Comparison of ENCODE assay signal across 12 mouse cellular contexts in the genomic region with DNA sequence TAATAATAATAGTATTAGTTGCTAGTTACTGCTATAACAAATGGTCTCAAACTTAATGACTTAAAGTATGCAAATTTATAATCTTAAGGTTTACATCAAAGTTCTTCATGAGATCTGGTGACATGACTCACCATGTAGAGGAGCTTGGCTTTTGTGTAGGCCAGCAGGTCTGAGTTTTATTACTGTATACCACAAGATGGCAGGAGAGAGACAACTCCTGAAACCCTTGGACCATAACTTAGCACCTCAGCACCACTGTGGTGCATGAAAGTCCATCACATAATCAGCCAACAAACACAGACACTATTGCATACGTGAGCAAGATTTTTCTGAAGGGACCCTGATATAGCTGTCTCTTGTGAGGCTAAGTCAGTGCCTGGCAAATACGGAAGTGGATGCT.
DNase-seq lines count a peak whose midpoint lies in the region; ATAC-seq and TF ChIP-seq lines count a peak whose summit lies in the region.
"Had no signal": no experiment of that assay in that cellular context is flagged by ENCODE, and none has a peak within 500 bp of the region (broad histone marks: within the 10 kb centered on the region; RNA-seq: fewer than 3 reads in every experiment).

No protein-coding gene starts in this region.

- H3K9ac ChIP-seq in embryonic facial prominence, embryonic 11.5 days (replicated peaks; ENCODE audit: low read length), result no peak overlapping the region
- no peak overlapping the region for H3K9ac ChIP-seq in kidney, postnatal 0 days (ENCODE audit: low read depth, low read length)
- H3K9ac ChIP-seq: embryonic facial prominence, embryonic 13.5 days had no signal

- no peak overlapping the region for H3K27ac ChIP-seq in embryonic facial prominence, embryonic 11.5 days (replicated peaks; ENCODE audit: low read depth, low read length)
- H3K27ac ChIP-seq in embryonic facial prominence, embryonic 10.5 days (replicated peaks), result no peak overlapping the region
- no peak overlapping the region for H3K27ac ChIP-seq in kidney, postnatal 0 days
- no peak overlapping the region for H3K27ac ChIP-seq in cortical plate, adult 2 months (ENCODE audit: insufficient read depth, low read length)
- H3K27ac ChIP-seq: embryonic facial prominence, embryonic 13.5 days had no signal

- TF ChIP-seq CTCF in kidney, postnatal 0 days (IDR thresholded peaks at IDR 0.05; ENCODE audit: low read depth), result peak; percentile 64
- TF ChIP-seq CTCF in cortical plate, adult 2 months (IDR thresholded peaks at IDR 0.05; ENCODE audit: extremely low read depth, insufficient read depth, low read length), result peak; percentile 47

- TF ChIP-seq POLR2A in cortical plate, adult 2 months (IDR thresholded peaks at IDR 0.05; ENCODE audit: extremely low read depth, insufficient read depth, low read length), result no peak

- H3K4me2 ChIP-seq in embryonic facial prominence, embryonic 11.5 days (ENCODE audit: low read depth, low read length), result no peak overlapping the region
- H3K4me2 ChIP-seq in kidney, postnatal 0 days (ENCODE audit: low read length), result no peak overlapping the region
- H3K4me2 ChIP-seq: embryonic facial prominence, embryonic 13.5 days had no signal

- no peak for ATAC-seq in embryonic facial prominence, embryonic 11.5 days (replicated peaks; ENCODE audit: insufficient number of reproducible peaks, low FRiP score, low TSS enrichment, low read depth)
- peak; percentile 65; the same call in 1 of the 2 replicates for ATAC-seq in kidney, postnatal 0 days (replicated peaks; ENCODE audit: low FRiP score, low read depth)
- no peak for ATAC-seq in inflammation-experienced regulatory T-cells, adult 6 months
- ATAC-seq: activated CD4-positive, CD25-positive, alpha-beta regulatory T cell, adult 4 months had no signal

- WGBS in embryonic facial prominence, embryonic 11.5 days, result 84% methylated on average over 2 of the region's 2 CpGs
- whole genome bisulfite sequencing in embryonic facial prominence, embryonic 10.5 days, result 89% methylated on average over 2 of the region's 2 CpGs
- WGBS in kidney, postnatal 0 days, result 90% methylated on average over 2 of the region's 2 CpGs

- peak; percentile 9 for DNase-seq in embryonic facial prominence, embryonic 11.5 days (ENCODE audit: low spot score)
- DNase-seq in embryonic facial prominence, embryonic 10.5 days (ENCODE audit: low spot score), result no peak
- DNase-seq in kidney, postnatal 0 days (ENCODE audit: low spot score), result peak; percentile 55
- DNase-seq in kidney, adult 8-10 months, result no peak
- peak; percentile 35 for DNase-seq in 416B (ENCODE audit: low read depth)
- no peak for DNase-seq in layer of hippocampus, adult 11-12 months (ENCODE audit: low spot score)
- DNase-seq: kidney, adult 11 months; lung, adult 2 months had no signal

- no peaks in the 10 kb centered on the region for H3K9me3 ChIP-seq in embryonic facial prominence, embryonic 11.5 days (replicated peaks; ENCODE audit: control insufficient read depth, low read length)
- no peaks in the 10 kb centered on the region for H3K9me3 ChIP-seq in embryonic facial prominence, embryonic 10.5 days
- H3K9me3 ChIP-seq in kidney, postnatal 0 days (replicated peaks; ENCODE audit: low read length), result no peaks in the 10 kb centered on the region
- H3K9me3 ChIP-seq: embryonic facial prominence, embryonic 13.5 days had no signal

- no peaks in the 10 kb centered on the region for H3K27me3 ChIP-seq in embryonic facial prominence, embryonic 11.5 days (ENCODE audit: control insufficient read depth, insufficient read depth, low read length)
- no peaks in the 10 kb centered on the region for H3K27me3 ChIP-seq in embryonic facial prominence, embryonic 10.5 days (replicated peaks; ENCODE audit: low read depth, poor library complexity, severe bottlenecking)
- H3K27me3 ChIP-seq in kidney, postnatal 0 days (ENCODE audit: insufficient read depth, low read length), result no peaks in the 10 kb centered on the region
- H3K27me3 ChIP-seq: embryonic facial prominence, embryonic 13.5 days had no signal

- H3K4me3 ChIP-seq in embryonic facial prominence, embryonic 11.5 days (ENCODE audit: low read depth, low read length), result no peak overlapping the region
- H3K4me3 ChIP-seq in embryonic facial prominence, embryonic 10.5 days, result no peak overlapping the region
- H3K4me3 ChIP-seq in kidney, postnatal 0 days (replicated peaks; ENCODE audit: low read depth, low read length), result no peak overlapping the region
- H3K4me3 ChIP-seq in cortical plate, adult 2 months (ENCODE audit: insufficient read depth, low read length), result no peak overlapping the region
- H3K4me3 ChIP-seq: embryonic facial prominence, embryonic 13.5 days had no signal

- no peaks in the 10 kb centered on the region for H3K36me3 ChIP-seq in embryonic facial prominence, embryonic 11.5 days (replicated peaks; ENCODE audit: control insufficient read depth, insufficient read depth, low read depth, low read length)
- H3K36me3 ChIP-seq in embryonic facial prominence, embryonic 10.5 days (replicated peaks), result no peaks in the 10 kb centered on the region
- no peaks in the 10 kb centered on the region for H3K36me3 ChIP-seq in kidney, postnatal 0 days (ENCODE audit: insufficient read depth, low read length)
- H3K36me3 ChIP-seq: embryonic facial prominence, embryonic 13.5 days had no signal

- H3K4me1 ChIP-seq in embryonic facial prominence, embryonic 11.5 days (ENCODE audit: control insufficient read depth, insufficient read depth, low read length), result no peaks in the 10 kb centered on the region
- no peaks in the 10 kb centered on the region for H3K4me1 ChIP-seq in embryonic facial prominence, embryonic 10.5 days
- no peaks in the 10 kb centered on the region for H3K4me1 ChIP-seq in kidney, postnatal 0 days (replicated peaks; ENCODE audit: insufficient read depth, low read length)
- no peaks in the 10 kb centered on the region for H3K4me1 ChIP-seq in cortical plate, adult 2 months (ENCODE audit: control insufficient read depth, insufficient read depth, low read length)
- H3K4me1 ChIP-seq: embryonic facial prominence, embryonic 13.5 days had no signal

Comparison
In these comparisons a context has a peak if more than half of its experiments do, and no peak if none do; other contexts are left out.
1. DNase-seq: peak in embryonic facial prominence, embryonic 11.5 days (single experiment), kidney, postnatal 0 days (single experiment) and 416B (single experiment); none in embryonic facial prominence, embryonic 10.5 days (single experiment), kidney, adult 8-10 months (0 of 2) and layer of hippocampus, adult 11-12 months (single experiment).